Comparison of ENCODE assay signal across 17 mouse cellular contexts in genomic region chr9:50408845-50409244, GRCm38 (mm10).
DNase-seq lines count a peak whose midpoint lies in the region; ATAC-seq and TF ChIP-seq lines count a peak whose summit lies in the region.
"Had no signal": no experiment of that assay in that cellular context is flagged by ENCODE, and none has a peak within 500 bp of the region (broad histone marks: within the 10 kb centered on the region; RNA-seq: fewer than 3 reads in every experiment).

No protein-coding gene starts in this region.

- no peak overlapping the region for H3K9ac ChIP-seq in liver, postnatal 0 days (replicated peaks)

- H3K4me1 ChIP-seq in thymus, adult 2 months (replicated peaks; ENCODE audit: control insufficient read depth, insufficient read depth, low read length) = peaks cover 28% of the 10 kb centered on the region
- H3K4me1 ChIP-seq in liver, postnatal 0 days (ENCODE audit: insufficient read depth) = no peaks in the 10 kb centered on the region

- TF ChIP-seq CTCF in thymus, adult 2 months (IDR thresholded peaks at IDR 0.05; ENCODE audit: borderline replicate concordance, control insufficient read depth, extremely low read depth, insufficient read depth, low read length, poor library complexity) = no peak
- TF ChIP-seq CTCF in liver, postnatal 0 days (IDR thresholded peaks at IDR 0.05; ENCODE audit: low read depth) = no peak

- no peak for ATAC-seq in frontal cortex, adult (ENCODE audit: low TSS enrichment)
- ATAC-seq in liver, postnatal 0 days = no peak
- ATAC-seq: activated CD4-positive, CD25-positive, alpha-beta regulatory T cell, adult 4 months; CD4-positive, CD25-positive, alpha-beta regulatory T cell, adult 4 months; Patski had no signal

- WGBS in thymus, adult 2 months = 90% methylated on average over 4 of the region's 4 CpGs
- 70% methylated on average over 4 of the region's 4 CpGs for WGBS in liver, postnatal 0 days (ENCODE audit: insufficient replicate concordance)

- no peaks in the 10 kb centered on the region for H3K27me3 ChIP-seq in thymus, adult 2 months (ENCODE audit: control insufficient read depth, insufficient read depth, low read length)
- H3K27me3 ChIP-seq in liver, postnatal 0 days (ENCODE audit: insufficient read depth, low read length) = 0 out of 2 replicates have a peak, but pooled peaks cover 2% of the 10 kb centered on the region
- H3K27me3 ChIP-seq: CH12.LX had no signal

- peak; percentile 65 for DNase-seq in heart, adult 11 months
- no peak for DNase-seq in heart, adult 9 months (ENCODE audit: low spot score in 2 of 2)
- DNase-seq in thymus, postnatal 14 days = peak; percentile 42
- DNase-seq in thymus, adult 2 months = no peak
- peak; percentile 65 for DNase-seq in fat pad, adult 2 months (ENCODE audit: extremely low read depth, low read depth, low spot score)
- DNase-seq in gonadal fat pad, adult 2 months (ENCODE audit: low read depth) = peak; percentile 42
- no peak for DNase-seq in liver, postnatal 0 days
- DNase-seq: adrenal gland, adult 8-10 months; B cell, adult 2 months; cerebellum, adult 11 months; cerebellum, adult 11-12 months had no signal

- no peak overlapping the region for H3K4me3 ChIP-seq in thymus, adult 2 months (ENCODE audit: control insufficient read depth, insufficient read depth, low read length)
- no peak overlapping the region for H3K4me3 ChIP-seq in liver, postnatal 0 days (ENCODE audit: low read depth, low read length)

- H3K9me3 ChIP-seq in liver, postnatal 0 days (ENCODE audit: low read length) = no peaks in the 10 kb centered on the region
- H3K9me3 ChIP-seq: G1E had no signal

- TF ChIP-seq POLR2A in thymus, adult 2 months (IDR thresholded peaks at IDR 0.05; ENCODE audit: control insufficient read depth, extremely low read depth, insufficient read depth, low read length, poor library complexity) = no peak

- TF ChIP-seq EP300 in liver, postnatal 0 days (IDR thresholded peaks at IDR 0.05; ENCODE audit: low read depth) = no peak

- H3K4me2 ChIP-seq in liver, postnatal 0 days (ENCODE audit: low read depth, low read length) = no peak overlapping the region

- H3K36me3 ChIP-seq in thymus, adult 2 months (ENCODE audit: control insufficient read depth, insufficient read depth, low read length) = no peaks in the 10 kb centered on the region
- H3K36me3 ChIP-seq in liver, postnatal 0 days (replicated peaks; ENCODE audit: insufficient read depth, low read length) = no peaks in the 10 kb centered on the region
- H3K36me3 ChIP-seq: G1E had no signal

- no peak overlapping the region for H3K27ac ChIP-seq in thymus, adult 2 months (ENCODE audit: control insufficient read depth, insufficient read depth, low read length)
- H3K27ac ChIP-seq in liver, postnatal 0 days (ENCODE audit: low read depth) = no peak overlapping the region

Comparison
In these comparisons a context has a peak if more than half of its experiments do, and no peak if none do; other contexts are left out.
1. DNase-seq: peak in heart, adult 11 months (single experiment), thymus, postnatal 14 days (single experiment), fat pad, adult 2 months (single experiment) and gonadal fat pad, adult 2 months (single experiment); none in heart, adult 9 months (0 of 2), thymus, adult 2 months (single experiment) and liver, postnatal 0 days (single experiment).